Mouse (Mus musculus) kidney, postnatal 0 days (tissue): ENCODE data around the gene Gm17349. TPM values are rescaled to one million over a fixed set of nuclear protein-coding genes. Genes with fewer than 3 reads are reported as not detected.

Source experiments
- ATAC-seq: fragments of 200-750 bp; cut with Nextera tagmentation; replicated peaks from 2 replicates; pipeline ENCODE4 v1.8.0; 2017; ENCODE audit warnings: low read depth, moderate number of reproducible peaks, moderate TSS enrichment, moderate library complexity; ENCODE audit not compliant: low FRiP score
- DNase-seq: peaks from one replicate; pipeline ENCODE4 v3.0.0-alpha.2; 2016; ENCODE audit warnings: low spot score
- H3K27ac ChIP-seq: fragments of 300-500 bp; sonication (generic); 2 replicates; pipeline ENCODE4 v1.5.1; 2014; ENCODE audit warnings: mild to moderate bottlenecking
- H3K27me3 ChIP-seq: fragments of 300-500 bp; sonication (generic); 2 replicates; pipeline ENCODE4 v1.6.1; 2014; ENCODE audit warnings: low read length, mixed read lengths; ENCODE audit not compliant: insufficient read depth
- H3K36me3 ChIP-seq: fragments of 300-500 bp; sonication (generic); 2 replicates; pipeline ENCODE4 v1.6.1; 2014; ENCODE audit warnings: low read length, mixed read lengths; ENCODE audit not compliant: insufficient read depth
- H3K4me1 ChIP-seq: fragments of 300-500 bp; sonication (generic); replicated peaks from 2 replicates; pipeline ENCODE4 v1.6.1; 2014; ENCODE audit warnings: antibody characterized with exemption, low read length, mixed read lengths; ENCODE audit not compliant: insufficient read depth
- H3K4me2 ChIP-seq: fragments of 300-500 bp; sonication (generic); 2 replicates; pipeline ENCODE4 v1.6.1; 2014; ENCODE audit warnings: mild to moderate bottlenecking, low read length, moderate library complexity, mixed read lengths
- H3K4me3 ChIP-seq: fragments of 300-500 bp; sonication (generic); replicated peaks from 2 replicates; pipeline ENCODE4 v1.5.1; 2014; ENCODE audit warnings: low read depth, low read length
- H3K9ac ChIP-seq: fragments of 300-500 bp; sonication (generic); 2 replicates; pipeline ENCODE4 v1.6.1; 2014; ENCODE audit warnings: low read depth, low read length
- H3K9me3 ChIP-seq: fragments of 300-500 bp; sonication (generic); replicated peaks from 2 replicates; pipeline ENCODE4 v1.6.1; 2016; ENCODE audit warnings: low read length, inconsistent platforms, mixed read lengths
- CTCF ChIP-seq: IDR thresholded peaks from 2 replicates; pipeline ENCODE4 v1.5.1; 2016; ENCODE audit warnings: antibody characterized with exemption, low read depth, mild to moderate bottlenecking, moderate library complexity
- WGBS: fragments of 180-500 bp; shearing (Covaris S2); extraction: QIAGEN DNeasy Blood & Tissue Kit; methylation state at CpG from one replicate; pipeline ENCODE4 v1.1.7; 2014; 5-methylcytosine and 5-hydroxymethylcytosine counted together
- polyA plus RNA-seq: library from polyadenylated mRNA; unstranded; fragments of >200 nt; fragmentation: Nextera tagmentation; extraction: Ambion mirVana; gene quantifications from 2 replicates; pipeline ENCODE4 v1.2.1, GENCODE M21; 2015

The Gm17349 gene
- polyA plus RNA-seq, 1 experiment from 2014 or later = not detected

- no peak overlapping the region for H3K4me2 ChIP-seq
- no peaks in the 10 kb centered on the region for H3K27me3 ChIP-seq
- H3K36me3 ChIP-seq = no peaks in the 10 kb centered on the region
- H3K4me3 ChIP-seq = no peak overlapping the region
- no peak for TF ChIP-seq CTCF
- H3K27ac ChIP-seq = no peak overlapping the region
- no peak for DNase-seq
- no peaks in the 10 kb centered on the region for H3K9me3 ChIP-seq
- no peak overlapping the region for H3K9ac ChIP-seq
- ATAC-seq = no peak
- H3K4me1 ChIP-seq = peaks cover 44% of the 10 kb centered on the region
- WGBS = 80% methylated on average over 8 of the region's 8 CpGs
Measured at GRCm38 (mm10) chr15:99719865-99720264, 14.6 kb upstream of the Gm17349 start.

- no peak overlapping the region for H3K4me3 ChIP-seq
- no peak for ATAC-seq
- no peaks in the 10 kb centered on the region for H3K36me3 ChIP-seq
- H3K9me3 ChIP-seq = no peaks in the 10 kb centered on the region
- no peak for TF ChIP-seq CTCF
- WGBS = 66% methylated on average over 9 of the region's 9 CpGs
- DNase-seq = no peak
- no peaks in the 10 kb centered on the region for H3K27me3 ChIP-seq
- peak overlapping the region; percentile 38; the same call in 1 of the 2 replicates for H3K4me2 ChIP-seq
- H3K27ac ChIP-seq = peak overlapping the region; percentile 86
- H3K4me1 ChIP-seq = peaks cover 33% of the 10 kb centered on the region
- 0 out of 2 replicates have a peak overlapping the region, but pooled peaks have one; percentile 24 for H3K9ac ChIP-seq
Measured at GRCm38 (mm10) chr15:99718461-99719021, 13.3 kb upstream of the Gm17349 start.

- Histone ChIP-seq H3K9ac (peak within 1 kb of the TSS; percentile 36; the same call in 1 of the 2 replicates), H3K4me2 (peak within 1 kb of the TSS; percentile 38), H3K9me3 (no peaks in the 10 kb centered on the region), H3K36me3 (0 out of 2 replicates have a peak, but pooled peaks cover 5% of the 10 kb centered on the region), H3K27me3 (no peaks in the 10 kb centered on the region), H3K27ac (peak within 1 kb of the TSS; percentile 86), H3K4me3 (peak within 1 kb of the TSS; percentile 8; the same call in 1 of the 2 replicates), H3K4me1 (peaks cover 26% of the 10 kb centered on the region)
- no peak for TF ChIP-seq CTCF
- DNase-seq = peak; percentile 34
- ATAC-seq = peak; percentile 34
- WGBS = 39% methylated on average over 24 of the region's 26 CpGs
Measured at GRCm38 (mm10) chr15:99717386-99718334, 12.4 kb upstream of the Gm17349 start, which contains the start of gene Gpd1. Gpd1 (plus strand) TSS chr15:99717515.

GRCm38 (mm10) chr15:99716814-99717213, 11.5 kb upstream of the Gm17349 start:
- Histone ChIP-seq H3K27ac (no peak overlapping the region), H3K27me3 (no peaks in the 10 kb centered on the region), H3K9me3 (no peaks in the 10 kb centered on the region), H3K4me3 (no peak overlapping the region), H3K4me1 (peaks cover 21% of the 10 kb centered on the region), H3K9ac (no peak overlapping the region), H3K36me3 (peaks cover 12% of the 10 kb centered on the region; the same call in 1 of the 2 replicates), H3K4me2 (no peak overlapping the region)
- DNase-seq (no peak), ATAC-seq (no peak)
- no peak for TF ChIP-seq CTCF
- 69% methylated on average over 12 of the region's 12 CpGs for WGBS

GRCm38 (mm10) chr15:99715982-99716746, 10.9 kb upstream of the Gm17349 start:
- DNase-seq (peak; percentile 53), ATAC-seq (no peak)
- TF ChIP-seq CTCF = no peak
- Histone ChIP-seq H3K4me2 (no peak overlapping the region), H3K27me3 (no peaks in the 10 kb centered on the region), H3K9ac (0 out of 2 replicates have a peak overlapping the region, but pooled peaks have one; percentile 13), H3K4me3 (no peak overlapping the region), H3K9me3 (no peaks in the 10 kb centered on the region), H3K4me1 (peaks cover 21% of the 10 kb centered on the region), H3K27ac (peak overlapping the region; percentile 48; the same call in 1 of the 2 replicates), H3K36me3 (peaks cover 18% of the 10 kb centered on the region)
- 47% methylated on average over 11 of the region's 11 CpGs for WGBS

GRCm38 (mm10) chr15:99715361-99715865, 10.1 kb upstream of the Gm17349 start:
- WGBS = 62% methylated on average over 13 of the region's 13 CpGs
- no peak overlapping the region; the same call in 1 of the 2 replicates for H3K27ac ChIP-seq
- ATAC-seq = no peak

More at GRCm38 (mm10) chr15:99715361-99715865, 10.1 kb upstream of the Gm17349 start:
- no peak for DNase-seq
- Histone ChIP-seq H3K27me3 (no peaks in the 10 kb centered on the region), H3K4me3 (no peak overlapping the region), H3K9ac (no peak overlapping the region), H3K4me1 (peaks cover 21% of the 10 kb centered on the region), H3K9me3 (no peaks in the 10 kb centered on the region), H3K36me3 (peaks cover 24% of the 10 kb centered on the region), H3K4me2 (no peak overlapping the region)
- no peak for TF ChIP-seq CTCF
